Comparison of ENCODE assay signal across 7 mouse cellular contexts in genomic region chr10:78351564-78351886, GRCm38 (mm10). TPM values are rescaled to one million over a fixed set of nuclear protein-coding genes. Genes with fewer than 3 reads are reported as not detected.
A peak's percentile ranks its signal among the peaks of the same experiment; 100 is the strongest.
DNase-seq lines count a peak whose midpoint lies in the region; ATAC-seq and TF ChIP-seq lines count a peak whose summit lies in the region.

No protein-coding gene starts in this region.

- H3K4me3 ChIP-seq in thymus, adult 2 months (ENCODE audit: control insufficient read depth, insufficient read depth, low read length), result peak overlapping the region; percentile 99
- peak overlapping the region; percentile 96 for H3K4me3 ChIP-seq in forebrain, embryonic 13.5 days
- H3K4me3 ChIP-seq in small intestine, adult 2 months (ENCODE audit: low read depth, low read length), result peak overlapping the region; percentile 94

- no peak for TF ChIP-seq CTCF in thymus, adult 2 months (IDR thresholded peaks at IDR 0.05; ENCODE audit: borderline replicate concordance, control insufficient read depth, extremely low read depth, insufficient read depth, low read length, poor library complexity)
- TF ChIP-seq CTCF in small intestine, adult 2 months (IDR thresholded peaks at IDR 0.05; ENCODE audit: extremely low read depth, insufficient read length, insufficient replicate concordance, low read depth, low read length), result no peak

- no peaks in the 10 kb centered on the region for H3K36me3 ChIP-seq in thymus, adult 2 months (ENCODE audit: control insufficient read depth, insufficient read depth, low read length)
- H3K36me3 ChIP-seq in forebrain, embryonic 13.5 days (ENCODE audit: poor library complexity, severe bottlenecking), result 0 out of 2 replicates have a peak, but pooled peaks cover 5% of the 10 kb centered on the region
- H3K36me3 ChIP-seq in small intestine, adult 2 months (ENCODE audit: control insufficient read depth, insufficient read depth, low read length), result 0 out of 2 replicates have a peak, but pooled peaks cover 3% of the 10 kb centered on the region

- H3K4me2 ChIP-seq in forebrain, embryonic 13.5 days, result peak overlapping the region; percentile 88

- 2% methylated on average over 13 of the region's 13 CpGs for WGBS in thymus, adult 2 months
- WGBS in forebrain, embryonic 13.5 days, result 2% methylated on average over 13 of the region's 13 CpGs
- WGBS in small intestine, adult 2 months, result under 1% methylated on average over 13 of the region's 13 CpGs

- ATAC-seq in forebrain, embryonic 13.5 days, result no peak

- DNase-seq in thymus, adult 2 months, result no peak
- DNase-seq in thymus, postnatal 14 days, result no peak
- DNase-seq in kidney, postnatal 36 days, result peak; percentile 69
- no peak for DNase-seq in B cell, adult 2 months
- DNase-seq in adrenal gland, adult 2 months, result no peak

- H3K9me3 ChIP-seq in forebrain, embryonic 13.5 days (replicated peaks), result no peaks in the 10 kb centered on the region

- H3K4me1 ChIP-seq in thymus, adult 2 months (replicated peaks; ENCODE audit: control insufficient read depth, insufficient read depth, low read length), result peaks cover 14% of the 10 kb centered on the region
- peaks cover 31% of the 10 kb centered on the region for H3K4me1 ChIP-seq in forebrain, embryonic 13.5 days
- peaks cover 21% of the 10 kb centered on the region for H3K4me1 ChIP-seq in small intestine, adult 2 months (ENCODE audit: control insufficient read depth, insufficient read depth, insufficient read length, low read length)

- H3K27ac ChIP-seq in thymus, adult 2 months (ENCODE audit: control insufficient read depth, insufficient read depth, low read length), result peak overlapping the region; percentile 47; the same call in 1 of the 2 replicates
- no peak overlapping the region for H3K27ac ChIP-seq in forebrain, embryonic 13.5 days
- H3K27ac ChIP-seq in small intestine, adult 2 months (ENCODE audit: insufficient read depth, low read depth, low read length), result no peak overlapping the region

- no peaks in the 10 kb centered on the region for H3K27me3 ChIP-seq in thymus, adult 2 months (ENCODE audit: control insufficient read depth, insufficient read depth, low read length)
- H3K27me3 ChIP-seq in forebrain, embryonic 13.5 days, result no peaks in the 10 kb centered on the region
- no peaks in the 10 kb centered on the region for H3K27me3 ChIP-seq in small intestine, adult 2 months (ENCODE audit: control insufficient read depth, insufficient read depth, low read length)

- no peak for TF ChIP-seq POLR2A in thymus, adult 2 months (IDR thresholded peaks at IDR 0.05; ENCODE audit: control insufficient read depth, extremely low read depth, insufficient read depth, low read length, poor library complexity)
- TF ChIP-seq POLR2A in small intestine, adult 2 months (IDR thresholded peaks at IDR 0.05; ENCODE audit: low read depth, low read length), result no peak

- peak overlapping the region; percentile 99 for H3K9ac ChIP-seq in forebrain, embryonic 13.5 days

RNA-seq across cellular contexts. Expression of gene Agpat3, which starts 0.8 kb away (rescaled TPM):
- polyA plus RNA-seq in thymus, adult 2 months (2012; rRNA removed), result 386 and 423 TPM in 2 replicates
- polyA plus RNA-seq in forebrain, embryonic 13.5 days (2015; fragmentation: Nextera tagmentation; extraction: Ambion mirVana), result 45.9 and 50.0 TPM in 2 replicates
- 116 and 178 TPM in 2 replicates for polyA plus RNA-seq in small intestine, adult 2 months (2012; rRNA removed)
- 100 to 1,000 TPM; 346 to 422 TPM for total RNA-seq in adrenal gland, adult 2 months (2021)
- 543 and 654 TPM in 2 replicates for polyA plus RNA-seq in adrenal gland, adult 2 months (2012; rRNA removed)

Comparison
In these comparisons a context has a peak if more than half of its experiments do, and no peak if none do; other contexts are left out.
1. DNase-seq: peak in kidney, postnatal 36 days (2 of 2); none in thymus, adult 2 months (single experiment), thymus, postnatal 14 days (single experiment), B cell, adult 2 months (0 of 2) and adrenal gland, adult 2 months (single experiment).
2. Peak in every context shown above with its lines, with median percentiles within 50 percentile points of each other: H3K4me3 ChIP-seq.